Mouse (Mus musculus) layer of hippocampus, adult 2 months (tissue): ENCODE results near the gene Usf2. TPM values are rescaled to one million over a fixed set of nuclear protein-coding genes. Genes with fewer than 3 reads are reported as not detected.
"Not testable (repeated sequence)": the region's sequence is repeated elsewhere in the genome, so short reads cannot be mapped to it uniquely, and the experiment has no call there.

Experiments
- DNase-seq, 2 experiments: peaks; one replicate each; pipeline ENCODE4 v3.0.0; 2022; ENCODE audit warnings: low spot score in 2 of 2
- H3K27ac ChIP-seq: fragments of 200-600 bp; 2 replicates; pipeline ENCODE4 v1.8.1; 2022
- H3K4me3 ChIP-seq: fragments of 200-600 bp; 2 replicates; pipeline ENCODE4 v1.8.1; 2022; ENCODE audit warnings: mild to moderate bottlenecking
- CTCF ChIP-seq: fragments of 200-600 bp; conservative IDR thresholded peaks from 2 replicates; pipeline ENCODE4 v1.8.1; 2022; ENCODE audit warnings: antibody characterized with exemption, mild to moderate bottlenecking, moderate library complexity
- total RNA-seq, 2 experiments: library from RNA; stranded (reverse); gene quantifications; 2 replicates each; pipeline ENCODE4 v1.2.3; 2021

Usf2 gene
- total RNA-seq, 2 experiments from 2014 or later, result 134 to 137 TPM

DNA sequence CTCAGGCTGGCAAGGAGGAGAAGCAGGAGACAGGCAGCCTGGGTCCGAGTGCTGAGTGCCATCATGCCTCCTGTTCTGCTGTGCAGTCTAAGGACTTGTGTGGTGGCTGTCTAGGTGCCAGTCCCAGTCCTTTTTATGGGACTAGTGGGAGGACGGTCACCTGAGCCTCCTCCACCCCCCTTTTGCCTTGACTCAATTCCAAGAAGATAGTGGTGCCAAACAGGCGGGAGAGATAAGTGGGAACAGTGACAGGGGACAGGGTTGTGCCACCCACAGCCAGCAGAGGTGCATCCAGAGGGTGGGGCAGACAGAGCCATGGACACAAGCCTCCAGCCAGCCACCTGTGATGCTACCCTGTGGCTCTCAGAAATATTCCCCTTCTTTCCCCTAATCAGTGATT, 32.5 kb downstream of the Usf2 start:
- no peak for DNase-seq
- Histone ChIP-seq H3K4me3 (no peak overlapping the region), H3K27ac (no peak overlapping the region)
- no peak for TF ChIP-seq CTCF

DNA sequence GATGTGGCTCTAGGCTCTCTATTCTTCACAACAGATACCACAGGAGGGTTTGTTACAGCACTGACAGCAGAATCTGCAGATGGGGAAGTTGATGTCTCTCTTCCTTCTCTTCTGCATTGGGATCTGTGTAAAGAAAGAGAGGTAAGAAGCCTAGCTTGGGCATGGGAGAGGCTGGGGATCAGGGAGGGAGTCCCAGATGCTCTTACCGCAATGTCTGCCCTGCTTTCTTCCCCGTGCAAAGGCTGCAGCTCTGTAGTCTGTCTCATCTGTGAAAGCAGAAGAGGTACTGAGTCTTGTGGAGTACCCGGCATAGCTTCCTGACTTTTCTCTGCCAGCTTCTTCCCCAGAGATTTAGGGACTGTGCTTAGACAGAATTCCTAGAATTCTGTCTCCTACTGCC, 34.1 kb downstream of the Usf2 start:
- not testable (repeated sequence) for H3K27ac ChIP-seq, H3K4me3 ChIP-seq, DNase-seq

DNA sequence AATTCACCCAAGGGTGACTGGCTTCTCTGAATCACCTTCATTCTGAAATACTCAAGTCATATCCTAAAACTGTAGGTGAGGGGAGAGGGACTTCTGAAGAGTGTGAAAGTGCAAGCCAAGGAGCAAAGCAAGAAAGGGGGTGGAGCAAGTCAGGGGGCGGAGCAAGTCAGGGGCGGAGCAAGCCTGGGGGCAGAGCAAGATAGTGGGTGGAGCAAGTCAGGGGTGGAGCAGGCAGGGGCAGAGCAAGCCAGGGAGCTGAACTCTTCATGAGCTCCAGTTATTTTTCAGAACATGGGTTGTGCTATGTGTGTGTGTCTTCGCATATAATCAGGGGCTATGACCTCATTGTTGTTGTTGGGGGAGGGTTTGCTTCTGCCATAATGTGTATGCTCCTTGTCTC, 36.4 kb downstream of the Usf2 start:
- Histone ChIP-seq H3K27ac (no peak overlapping the region), H3K4me3 (no peak overlapping the region)
- TF ChIP-seq CTCF, result no peak
- no peak for DNase-seq

DNA sequence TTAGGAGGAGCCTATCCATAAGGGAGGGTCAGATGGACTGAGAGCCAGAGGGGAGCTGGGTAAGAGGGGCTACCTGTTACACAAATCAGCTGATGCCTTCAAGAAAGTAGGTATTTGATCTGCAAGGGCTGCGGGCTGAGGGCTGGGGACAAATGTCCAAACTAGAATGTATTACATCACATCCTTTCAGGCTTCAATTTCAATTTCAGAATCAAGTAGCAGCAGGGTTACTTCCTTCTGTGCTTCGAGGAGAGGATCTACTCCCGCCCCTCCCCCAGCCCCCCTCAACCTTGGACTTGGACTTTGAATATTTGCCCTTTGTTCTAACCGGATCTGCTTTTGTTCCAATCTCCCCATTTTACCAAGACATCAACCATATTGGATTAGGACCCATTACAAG, 39.4 kb downstream of the Usf2 start:
- Histone ChIP-seq H3K4me3 (peak overlapping the region; percentile 18; the same call in 1 of the 2 replicates), H3K27ac (peak overlapping the region; percentile 77)
- TF ChIP-seq CTCF, result no peak
- no peak for DNase-seq

DNA sequence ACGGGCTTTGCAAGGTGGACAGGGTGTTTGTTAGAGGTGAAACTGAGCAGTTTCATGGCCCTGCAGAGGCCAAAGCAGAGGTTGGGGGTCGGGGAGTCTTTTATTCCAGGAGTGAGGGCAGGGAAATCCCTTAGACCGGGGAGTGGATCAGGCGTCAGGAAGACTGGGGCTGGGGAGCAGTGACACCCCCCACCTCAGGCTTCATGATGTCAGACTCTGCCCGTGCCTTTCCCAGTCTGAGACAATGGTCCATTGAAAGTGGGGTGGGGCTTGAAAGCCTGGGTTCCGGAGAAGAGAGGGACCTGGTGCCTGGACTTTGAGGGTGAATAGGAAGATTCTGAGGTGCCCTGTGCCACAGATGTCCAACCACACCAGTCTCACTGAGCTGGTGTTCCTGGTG, 39.9 kb downstream of the Usf2 start:
- Histone ChIP-seq H3K27ac (peak overlapping the region; percentile 77), H3K4me3 (peak overlapping the region; percentile 18; the same call in 1 of the 2 replicates)
- peak; percentile 15 to 28 for DNase-seq
- TF ChIP-seq CTCF, result no peak

DNA sequence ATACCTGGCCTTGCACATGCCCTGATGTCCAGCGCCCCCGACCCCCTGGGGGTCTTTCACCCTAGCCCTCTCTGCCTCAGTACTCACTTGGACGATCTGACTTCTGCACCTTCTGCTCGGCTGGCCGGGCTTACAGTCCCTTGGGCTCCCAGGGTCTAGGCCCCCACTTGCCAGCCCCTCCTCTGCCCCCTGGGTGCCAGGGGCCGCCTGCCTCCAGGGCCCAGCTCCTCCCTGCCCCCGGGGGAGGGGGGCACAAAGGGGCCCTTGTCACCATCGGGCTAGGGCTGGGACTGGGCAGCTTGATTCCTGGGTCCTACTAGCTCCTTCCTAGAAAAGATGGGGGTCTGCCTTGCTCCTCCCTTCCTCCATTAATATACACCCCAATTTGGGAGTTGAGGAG, 41.9 kb downstream of the Usf2 start, which contains the start of gene Mag:
Gene Mag, minus strand, starts transcription at position 142 of the 400 bp plus-strand sequence.
- Histone ChIP-seq H3K4me3 (peak within 1 kb of the TSS; percentile 17), H3K27ac (peak within 1 kb of the TSS; percentile 75)
- peak; percentile 18 to 19 for DNase-seq
- no peak for TF ChIP-seq CTCF

DNA sequence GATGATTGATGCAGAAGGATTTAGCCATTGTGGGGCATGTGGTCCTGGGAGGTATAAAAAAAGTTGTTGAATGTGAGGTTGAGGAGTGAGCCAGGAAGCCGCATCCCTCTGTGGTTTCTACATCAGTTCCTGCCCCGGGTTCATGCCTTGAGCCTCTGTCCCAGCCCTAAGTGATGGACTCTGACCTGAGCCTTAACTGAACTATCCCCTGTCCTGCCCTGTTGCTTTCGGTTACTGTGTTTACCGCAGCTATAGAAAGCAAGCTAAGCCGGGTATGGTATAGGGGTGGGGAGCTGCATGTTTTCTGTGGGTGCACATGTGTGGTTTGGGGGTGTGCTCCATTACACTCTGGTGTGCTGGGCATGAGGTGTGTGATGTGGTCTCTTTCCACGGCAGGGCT, 46.8 kb downstream of the Usf2 start:
- Histone ChIP-seq H3K27ac (no peak overlapping the region), H3K4me3 (no peak overlapping the region)
- DNase-seq, result no peak
- TF ChIP-seq CTCF, result no peak

DNA sequence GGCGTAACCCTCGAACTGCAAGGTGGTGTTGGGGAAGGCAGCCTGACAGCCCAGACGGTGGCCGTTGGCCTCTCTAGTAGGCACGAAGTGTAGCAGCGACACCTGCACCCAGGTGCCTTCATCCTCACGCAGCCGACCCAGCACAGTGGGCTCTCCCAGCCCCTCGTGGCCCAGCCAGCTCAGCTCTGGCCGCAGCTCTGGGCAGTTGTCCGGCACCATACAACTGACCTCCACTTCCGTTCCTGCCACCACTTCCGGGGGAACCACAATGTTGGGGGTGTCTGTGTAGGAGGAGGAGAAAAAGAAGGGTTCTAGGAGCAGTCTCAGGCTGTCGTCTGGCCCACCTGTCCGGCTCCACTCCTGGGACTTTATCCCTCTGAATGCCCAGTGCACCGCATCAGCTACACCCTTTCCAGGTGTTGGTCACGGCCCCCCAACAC, 47.6 kb downstream of the Usf2 start:
- no peak for TF ChIP-seq CTCF
- no peak for DNase-seq
- Histone ChIP-seq H3K4me3 (no peak overlapping the region; the same call in 1 of the 2 replicates), H3K27ac (no peak overlapping the region)

DNA sequence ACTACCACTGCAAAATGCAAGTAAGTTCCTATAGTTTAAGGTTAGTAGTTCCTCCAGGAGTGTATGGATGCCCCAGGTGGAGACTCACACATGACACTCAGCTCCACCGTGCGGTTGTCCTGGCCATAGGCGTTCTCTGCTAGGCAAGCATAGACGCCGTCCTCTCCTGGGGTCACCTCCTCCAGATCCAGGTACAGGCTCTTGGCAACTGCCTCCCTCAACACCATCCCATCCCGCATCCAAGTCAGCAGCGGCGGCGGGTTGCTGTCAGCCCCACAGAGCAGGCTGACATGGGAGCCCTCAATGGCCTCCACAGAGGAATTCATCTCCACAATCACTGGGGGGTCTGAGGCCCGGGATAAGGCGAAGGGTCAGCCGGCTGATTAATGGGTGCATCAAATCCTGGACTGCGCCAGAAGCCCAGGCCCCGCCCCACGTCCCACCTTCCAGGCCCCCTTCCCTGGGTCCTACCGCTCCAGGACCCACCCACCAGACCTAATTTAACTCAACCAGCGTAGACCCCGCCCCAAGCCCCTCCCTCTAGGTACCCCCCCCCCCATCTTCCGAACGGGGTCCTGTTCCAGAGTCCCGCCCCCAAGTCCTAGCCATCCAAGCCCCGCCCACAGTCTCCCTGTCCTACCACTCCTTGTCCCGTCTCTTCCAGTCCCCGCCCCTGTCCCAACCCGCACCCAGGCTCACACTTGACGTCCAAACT, 48.2 kb downstream of the Usf2 start:
- H3K27ac ChIP-seq, result no peak overlapping the region
- no peak for DNase-seq
- TF ChIP-seq CTCF, result 0 out of 2 replicates have a peak, but pooled peaks have one; percentile 5
- H3K4me3 ChIP-seq, result peak overlapping the region; percentile 8; the same call in 1 of the 2 replicates

DNA sequence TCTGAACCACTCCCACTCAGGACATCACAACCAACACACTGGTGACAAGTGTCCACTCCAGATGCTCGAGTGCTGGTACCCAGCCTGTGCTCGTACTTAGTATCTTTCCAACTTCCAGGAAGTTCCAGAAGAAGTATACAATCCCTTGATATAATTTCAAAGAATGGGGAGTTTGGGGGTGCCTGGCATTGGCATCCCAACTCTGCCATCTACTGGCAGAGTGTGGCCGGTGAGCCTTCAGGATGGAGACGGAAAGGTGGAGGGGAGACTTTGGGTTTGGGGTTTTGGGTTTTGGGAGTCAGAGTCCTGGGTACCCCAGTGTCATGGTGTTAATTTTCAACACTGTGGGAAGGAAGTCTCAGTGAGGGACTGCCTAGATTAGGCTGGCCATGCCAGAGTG, 52.6 kb downstream of the Usf2 start:
- peak; percentile 26 to 29 for DNase-seq
- peak; percentile 85 for TF ChIP-seq CTCF

More for the DNA sequence above, 52.6 kb downstream of the Usf2 start:
- Histone ChIP-seq H3K4me3 (no peak overlapping the region), H3K27ac (no peak overlapping the region)

Other genes starting within 250 kb of the Usf2 start
- under 1 TPM; 0.38 to 0.47 TPM for gene Atp4a, start 244.6 kb downstream of the Usf2 start, total RNA-seq
- gene Tmem147, start 227.3 kb downstream of the Usf2 start, total RNA-seq, result 100 to 1,000 TPM; 108 to 112 TPM
- gene Gapdhs, start 213.1 kb downstream of the Usf2 start, total RNA-seq, result not detected
- 1 to 10 TPM; 4.9 to 6.1 TPM for gene Sbsn, start 205.3 kb downstream of the Usf2 start, total RNA-seq
- gene Dmkn, start 193.0 kb downstream of the Usf2 start, total RNA-seq, result under 1 TPM; 0.56 to 1.00 TPM
- gene Krtdap, start 168.9 kb downstream of the Usf2 start, total RNA-seq, result not detected
- not detected for gene Ffar2, start 133.0 kb downstream of the Usf2 start, total RNA-seq
- not detected for gene Ffar3, start 100.6 kb downstream of the Usf2 start, total RNA-seq
- not detected for gene Ffar1, start 95.2 kb downstream of the Usf2 start, total RNA-seq
- not detected for gene Cd22, start 76.5 kb downstream of the Usf2 start, total RNA-seq
- 100 to 1,000 TPM; 135 to 145 TPM for gene Mag, start 41.9 kb downstream of the Usf2 start, total RNA-seq
- not detected for gene Hamp2, start 32.1 kb downstream of the Usf2 start, total RNA-seq
- gene Hamp, start 12.8 kb downstream of the Usf2 start, total RNA-seq, result not detected
- gene Lsr, start 16.7 kb upstream of the Usf2 start, total RNA-seq, result 1 to 10 TPM; 7.5 to 8.6 TPM
- gene Fam187b, start 17.0 kb upstream of the Usf2 start, total RNA-seq, result not detected
- gene Fxyd5, start 85.7 kb upstream of the Usf2 start, total RNA-seq, result 10 to 100 TPM; 17.3 to 26.9 TPM
- 100 to 1,000 TPM; 117 to 121 TPM for gene Fxyd7, start 94.7 kb upstream of the Usf2 start, total RNA-seq
- 100 to 1,000 TPM in 1 of 2 experiments, 10 to 100 TPM in 1; 90.9 to 114 TPM for gene Fxyd1, start 100.4 kb upstream of the Usf2 start, total RNA-seq
- gene Lgi4, start 102.5 kb upstream of the Usf2 start, total RNA-seq, result 10 to 100 TPM; 37.9 to 41.9 TPM
- gene Fxyd3, start 119.9 kb upstream of the Usf2 start, total RNA-seq, result 1 to 10 TPM in 1 of 2 experiments, not detected in 1; 1.7 TPM
- 1 to 10 TPM; 2.9 to 7.1 TPM for gene Hpn, start 158.5 kb upstream of the Usf2 start, total RNA-seq
- gene Scn1b, start 170.2 kb upstream of the Usf2 start, total RNA-seq, result 100 to 1,000 TPM; 585 to 611 TPM
- gene Gramd1a, start 199.1 kb upstream of the Usf2 start, total RNA-seq, result 100 to 1,000 TPM; 118 to 124 TPM